Mouse (Mus musculus) left cerebral cortex, postnatal 25 days (tissue): ENCODE results near the gene Smim5. TPM values are rescaled to one million over a fixed set of nuclear protein-coding genes. Genes with fewer than 3 reads are reported as not detected.

Experiments used
- total RNA-seq, 2 experiments: library from RNA; stranded (reverse); gene quantifications; 2 replicates each; pipeline ENCODE4 v1.2.3; 2021

Gene Smim5
- total RNA-seq, 2 experiments from 2014 or later, result 0.32 TPM; not detected in 1

Other genes starting within 250 kb of the Smim5 start
- gene Grb2, start 191.4 kb upstream of the Smim5 start, total RNA-seq, result 100 to 1,000 TPM; 204 TPM
- 10 to 100 TPM; 54.9 to 59.1 TPM for gene Tmem94, start 134.5 kb upstream of the Smim5 start, total RNA-seq
- 10 to 100 TPM; 18.8 to 20.7 TPM for gene Caskin2, start 86.3 kb upstream of the Smim5 start, total RNA-seq
- 10 to 100 TPM; 12.5 to 12.7 TPM for gene Tsen54, start 85.2 kb upstream of the Smim5 start, total RNA-seq
- gene Llgl2, start 75.9 kb upstream of the Smim5 start, total RNA-seq, result 1 to 10 TPM; 3.7 to 4.0 TPM
- gene Myo15b, start 41.6 kb upstream of the Smim5 start, total RNA-seq, result under 1 TPM; 0.11 to 0.23 TPM
- not detected for gene Smim6, start 12.1 kb downstream of the Smim5 start, total RNA-seq
- 10 to 100 TPM; 40.4 to 45.5 TPM for gene Sap30bp, start 33.3 kb downstream of the Smim5 start, total RNA-seq
- 10 to 100 TPM; 22.3 to 26.3 TPM for gene Recql5, start 33.5 kb downstream of the Smim5 start, total RNA-seq
- gene Itgb4, start 74.7 kb downstream of the Smim5 start, total RNA-seq, result 1 to 10 TPM; 3.7 to 6.6 TPM
- gene Galk1, start 112.8 kb downstream of the Smim5 start, total RNA-seq, result 10 to 100 TPM; 14.7 to 18.7 TPM
- 100 to 1,000 TPM; 225 to 260 TPM for gene H3f3b, start 128.0 kb downstream of the Smim5 start, total RNA-seq
- gene Unk, start 130.4 kb downstream of the Smim5 start, total RNA-seq, result 10 to 100 TPM; 20.7 to 21.7 TPM
- 1 to 10 TPM in 1 of 2 experiments, under 1 TPM in 1; 0.82 to 1.0 TPM for gene Unc13d, start 178.0 kb downstream of the Smim5 start, total RNA-seq
- 100 to 1,000 TPM; 342 to 363 TPM for gene Wbp2, start 187.0 kb downstream of the Smim5 start, total RNA-seq
- 1 to 10 TPM; 7.0 to 7.4 TPM for gene Trim47, start 227.2 kb downstream of the Smim5 start, total RNA-seq
- 1 to 10 TPM; 7.0 to 7.1 TPM for gene Trim65, start 231.2 kb downstream of the Smim5 start, total RNA-seq
- gene Mrpl38, start 238.9 kb downstream of the Smim5 start, total RNA-seq, result 10 to 100 TPM; 53.0 to 53.8 TPM